17 mouse cellular contexts compared by ENCODE assay signal in genomic region chr4:153980470-153980869, GRCm38 (mm10).
"Had no signal": no experiment of that assay in that cellular context is flagged by ENCODE, and none has a peak within 500 bp of the region (broad histone marks: within the 10 kb centered on the region; RNA-seq: fewer than 3 reads in every experiment).

No protein-coding gene starts in this region.

- H3K27ac ChIP-seq: intestine, embryonic 15.5 days; limb, embryonic 10.5 days; limb, embryonic 13.5 days; liver, embryonic 14.5 days; macrophage; stomach, postnatal 0 days had no signal

- H3K9ac ChIP-seq: intestine, embryonic 15.5 days; limb, embryonic 13.5 days; liver, embryonic 14.5 days; liver, postnatal 0 days; lung, embryonic 14.5 days had no signal

- H3K4me3 ChIP-seq: intestine, embryonic 15.5 days; limb, embryonic 10.5 days; limb, embryonic 13.5 days had no signal

- H3K4me2 ChIP-seq: intestine, embryonic 15.5 days; limb, embryonic 13.5 days; lung, embryonic 14.5 days; midbrain, embryonic 11.5 days had no signal

- ATAC-seq: intestine, embryonic 15.5 days; liver, postnatal 0 days; lung, postnatal 0 days had no signal

- H3K27me3 ChIP-seq: intestine, embryonic 15.5 days; limb, embryonic 13.5 days had no signal

- H3K9me3 ChIP-seq: intestine, embryonic 15.5 days; limb, embryonic 10.5 days; limb, embryonic 13.5 days had no signal

- DNase-seq: kidney, adult 18-20 months; kidney, adult 9 months; kidney, postnatal 10 days; kidney, postnatal 36 days; layer of hippocampus, adult 9-11 months; liver, postnatal 0 days; lung, embryonic 14.5 days; midbrain, embryonic 14.5 days; thymus, postnatal 25 days had no signal
